Mouse (Mus musculus): ENCODE data around the gene Hbq1a.

DNA sequence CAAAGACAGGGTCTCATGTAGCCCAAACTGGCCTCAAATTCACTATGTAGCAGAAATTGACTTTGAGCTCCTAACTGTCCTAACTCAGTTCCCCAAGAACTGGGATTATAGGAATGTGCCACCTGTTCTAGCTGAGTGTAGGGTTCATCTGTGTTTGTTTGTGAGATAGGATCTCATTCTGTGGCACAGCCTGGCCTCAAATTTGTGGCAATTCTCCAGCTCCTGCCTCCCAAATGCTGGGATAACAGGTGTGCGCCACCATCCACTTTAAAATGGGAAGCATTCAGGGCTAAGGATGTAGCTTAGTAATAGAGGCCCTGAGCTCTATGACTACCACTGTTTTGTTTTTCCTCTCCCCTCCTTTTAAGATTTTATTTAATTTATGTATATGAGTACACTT lies 46.7 kb upstream of the Hbq1a start:
- TF ChIP-seq CTCF (IDR thresholded peaks at IDR 0.05; ENCODE audit: borderline replicate concordance, insufficient read depth, low read depth, low read length) (no peak), POLR2A (IDR thresholded peaks at IDR 0.05; ENCODE audit: borderline replicate concordance, insufficient read depth, low read length) (no peak)

All from cerebellum, adult 2 months (tissue).